Mouse (Mus musculus) left cerebral cortex, adult 2 months (tissue): ENCODE results near the gene Fmnl3. TPM values are rescaled to one million over a fixed set of nuclear protein-coding genes. Genes with fewer than 3 reads are reported as not detected.

ENCODE experiments used
- DNase-seq, 2 experiments: peaks; one replicate each; pipeline ENCODE4 v3.0.0; 2021 to 2022; ENCODE audit warnings: low spot score in 2 of 2, mixed read lengths in 1 of 2; ENCODE audit errors: extremely low spot score in 1 of 2
- H3K27ac ChIP-seq: fragments of 200-600 bp; 2 replicates; pipeline ENCODE4 v1.8.1; 2022
- H3K4me3 ChIP-seq: fragments of 200-600 bp; 2 replicates; pipeline ENCODE4 v1.8.1; 2022
- CTCF ChIP-seq: fragments of 200-600 bp; IDR thresholded peaks from 2 replicates; pipeline ENCODE4 v1.8.1; 2022; ENCODE audit warnings: antibody characterized with exemption, mild to moderate bottlenecking, moderate library complexity
- intact Hi-C: fragments of 180-260 bp; cut with DNase I; formaldehyde crosslinking; loops from one replicate; pipeline ENCODE4 v1.15.1; 2025
- total RNA-seq, 2 experiments: library from RNA; stranded (reverse); gene quantifications; 2 replicates each; pipeline ENCODE4 v1.2.3; 2021

Gene Fmnl3
- total RNA-seq, 2 experiments from 2014 or later: 10.0 to 11.4 TPM

DNA sequence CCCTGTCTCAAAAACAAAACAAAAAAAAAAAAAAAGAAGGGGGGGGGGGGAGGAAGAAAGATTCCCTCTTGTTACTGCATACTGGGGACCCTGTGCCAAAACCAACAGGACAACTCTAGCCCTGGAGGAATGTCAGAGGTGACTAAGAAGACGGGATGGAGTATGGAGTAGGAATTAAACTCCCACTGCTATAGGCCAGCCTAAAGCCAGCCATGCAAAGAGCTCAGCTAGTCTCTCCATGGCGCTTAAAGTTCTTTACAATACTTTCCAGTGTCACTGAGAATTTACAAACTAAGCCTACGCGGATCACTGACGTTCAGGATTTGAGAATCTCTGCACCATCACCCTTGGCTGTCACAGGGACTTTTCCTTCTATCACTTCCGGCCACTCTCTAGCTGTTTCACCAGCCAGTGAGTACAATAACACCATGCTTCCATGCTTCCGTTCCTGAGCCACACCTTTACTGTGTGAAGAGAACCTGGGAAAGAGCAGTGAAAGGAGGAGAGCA lies 6.2 kb downstream of the Fmnl3 start:
- no peak for TF ChIP-seq CTCF
- H3K4me3 ChIP-seq: no peak overlapping the region
- DNase-seq: no peak
- H3K27ac ChIP-seq: no peak overlapping the region
- intact Hi-C loops: no loop called here

DNA sequence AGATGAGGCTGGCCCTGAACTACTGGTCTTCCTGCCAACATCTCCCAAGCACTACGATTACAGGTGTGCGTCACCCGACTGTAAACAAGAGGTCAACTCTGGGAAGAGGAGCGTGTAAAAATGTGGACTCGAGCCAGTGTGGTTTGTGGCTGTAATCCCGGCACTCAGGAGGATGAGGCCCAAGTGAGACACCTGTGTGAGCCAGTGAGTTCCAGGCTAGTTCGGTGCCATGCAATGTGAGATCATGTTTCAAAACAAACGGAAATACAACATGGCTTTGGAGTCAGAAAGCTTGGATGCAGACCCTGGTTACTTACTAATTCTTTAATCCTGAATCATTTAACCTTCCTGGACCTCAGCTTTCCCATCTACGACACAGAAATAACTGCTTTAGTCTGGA lies 11.3 kb downstream of the Fmnl3 start:
- DNase-seq: no peak
- intact Hi-C loops: no loop called here
- Histone ChIP-seq H3K27ac (no peak overlapping the region), H3K4me3 (no peak overlapping the region)
- TF ChIP-seq CTCF: no peak

- TF ChIP-seq CTCF: no peak
- Histone ChIP-seq H3K4me3 (no peak overlapping the region), H3K27ac (no peak overlapping the region)
- intact Hi-C loops: no loop called here
- no peak for DNase-seq
These were observed 13.8 kb downstream of the Fmnl3 start for GRCm38 (mm10) chr15:99356462-99356861.

- intact Hi-C loops: no loop called here
- TF ChIP-seq CTCF: no peak
These were observed 14.6 kb downstream of the Fmnl3 start for GRCm38 (mm10) chr15:99355660-99356059.

DNA sequence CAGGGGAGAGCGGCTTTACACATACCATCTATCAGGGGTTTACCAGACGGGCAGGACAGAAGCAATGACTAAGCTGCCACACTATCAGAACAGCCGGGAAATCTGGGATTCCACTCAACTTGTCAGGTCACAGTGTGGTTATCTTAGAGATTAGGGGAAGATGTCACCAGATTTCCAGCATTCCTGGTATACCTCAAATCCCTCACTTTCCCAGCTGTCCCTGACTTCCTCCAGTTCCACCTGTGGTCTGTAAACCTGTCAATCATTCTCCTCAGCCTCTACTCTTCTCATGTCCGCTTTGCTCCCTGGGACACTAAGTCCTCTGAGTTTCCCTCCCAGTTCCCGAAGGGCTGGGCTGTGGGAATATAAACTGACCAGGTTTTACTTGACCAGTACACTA lies 18.0 kb downstream of the Fmnl3 start:
- no peak for DNase-seq
- no peak for TF ChIP-seq CTCF

More at GRCm38 (mm10) chr15:99355660-99356059, 14.6 kb downstream of the Fmnl3 start:
- Histone ChIP-seq H3K4me3 (no peak overlapping the region), H3K27ac (no peak overlapping the region)
- no peak for DNase-seq

GRCm38 (mm10) chr15:99351610-99352009 lies 18.7 kb downstream of the Fmnl3 start:
- intact Hi-C loops: no loop called here
- TF ChIP-seq CTCF: no peak
- Histone ChIP-seq H3K4me3 (no peak overlapping the region), H3K27ac (no peak overlapping the region)
- DNase-seq: no peak

More for the DNA sequence above, 18.0 kb downstream of the Fmnl3 start:
- intact Hi-C loops: no loop called here
- Histone ChIP-seq H3K4me3 (no peak overlapping the region), H3K27ac (no peak overlapping the region)

GRCm38 (mm10) chr15:99344961-99345360 lies 25.3 kb downstream of the Fmnl3 start:
- TF ChIP-seq CTCF: no peak
- no peak overlapping the region for H3K4me3 ChIP-seq
- intact Hi-C loops: no loop called here
- DNase-seq: no peak
- no peak overlapping the region for H3K27ac ChIP-seq

GRCm38 (mm10) chr15:99344148-99344870 lies 26.0 kb downstream of the Fmnl3 start:
- H3K4me3 ChIP-seq: no peak overlapping the region
- peak overlapping the region; percentile 79 for H3K27ac ChIP-seq
- TF ChIP-seq CTCF: no peak
- no peak for DNase-seq
- intact Hi-C loops: no loop called here

GRCm38 (mm10) chr15:99343414-99344147 lies 26.7 kb downstream of the Fmnl3 start:
- Histone ChIP-seq H3K27ac (peak overlapping the region; percentile 79), H3K4me3 (no peak overlapping the region)
- DNase-seq: peak; percentile 47 to 56
- intact Hi-C loops: no loop called here
- TF ChIP-seq CTCF: no peak; the same call in 1 of the 2 replicates

GRCm38 (mm10) chr15:99342194-99342981 lies 27.9 kb downstream of the Fmnl3 start:
- intact Hi-C loops: no loop called here
- no peak for TF ChIP-seq CTCF
- DNase-seq: no peak
- Histone ChIP-seq H3K4me3 (no peak overlapping the region), H3K27ac (peak overlapping the region; percentile 79)

DNA sequence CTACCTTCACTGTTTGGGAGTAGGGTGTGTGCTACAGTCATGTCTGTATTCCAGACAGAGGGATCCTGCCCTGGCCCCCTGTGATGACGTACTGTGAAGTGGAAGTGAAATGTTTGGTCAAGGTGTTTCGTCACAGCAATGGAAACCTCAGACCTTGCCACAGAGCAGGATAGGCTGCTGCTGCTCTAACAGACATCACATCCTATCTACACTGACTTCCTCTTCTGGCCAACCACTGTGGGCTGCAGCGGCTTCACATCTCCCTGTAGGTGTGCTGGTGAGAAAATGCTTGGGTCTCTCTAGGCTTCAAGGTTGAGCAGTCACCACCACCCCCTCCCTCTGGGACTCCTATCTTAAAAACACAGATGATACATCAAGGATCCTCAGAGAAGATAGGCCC lies 29.2 kb downstream of the Fmnl3 start:
- Histone ChIP-seq H3K4me3 (no peak overlapping the region), H3K27ac (no peak overlapping the region)
- intact Hi-C loops: no loop called here
- TF ChIP-seq CTCF: no peak
- no peak for DNase-seq

DNA sequence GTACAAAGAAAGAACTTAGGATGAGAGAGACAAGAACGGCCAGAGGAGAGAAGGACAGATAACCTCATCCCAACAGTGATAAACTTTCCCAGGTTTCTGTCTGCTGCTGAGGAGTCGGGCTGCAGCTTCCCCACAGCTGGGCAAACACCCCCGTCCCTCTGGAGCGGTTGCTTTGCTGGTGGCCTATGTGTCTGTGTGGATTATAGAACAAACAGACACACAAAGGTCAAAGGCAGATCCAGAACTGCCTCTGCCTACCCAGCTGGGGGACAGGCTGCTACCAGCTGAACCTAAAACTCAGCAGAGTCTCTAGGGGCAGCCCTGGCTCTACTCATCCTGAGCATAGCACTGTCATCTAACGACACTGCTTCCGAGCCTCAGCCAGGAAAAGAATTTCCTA lies 30.6 kb downstream of the Fmnl3 start:
- intact Hi-C loops: no loop called here
- TF ChIP-seq CTCF: no peak

More for the DNA sequence above, 30.6 kb downstream of the Fmnl3 start:
- DNase-seq: no peak
- no peak overlapping the region for H3K4me3 ChIP-seq
- H3K27ac ChIP-seq: no peak overlapping the region
